ENCODE assay signal across 26 mouse cellular contexts in genomic region chr6:21321407-21321806, GRCm38 (mm10).
A peak's percentile ranks its signal among the peaks of the same experiment; 100 is the strongest.
DNase-seq lines count a peak whose midpoint lies in the region; ATAC-seq lines count a peak whose summit lies in the region.
"Had no signal": no experiment of that assay in that cellular context is flagged by ENCODE, and none has a peak within 500 bp of the region (broad histone marks: within the 10 kb centered on the region; RNA-seq: fewer than 3 reads in every experiment).

No protein-coding gene starts in this region.

- intact Hi-C loops in heart, postnatal 14 days (cut with DNase I), result no loop called here

- ATAC-seq in cerebellum, adult (ENCODE audit: insufficient number of reproducible peaks, low FRiP score, low TSS enrichment), result 0 out of 2 replicates have a peak, but pooled peaks have one; percentile 45
- ATAC-seq in frontal cortex, adult (ENCODE audit: low TSS enrichment), result peak; percentile 60
- ATAC-seq: activated CD4-positive, CD25-positive, alpha-beta regulatory T cell, adult 4 months; forebrain, embryonic 14.5 days; forebrain, postnatal 0 days; hindbrain, postnatal 0 days; inflammation-experienced regulatory T-cells, adult 6 months; intestine, embryonic 16.5 days had no signal

- H3K27ac ChIP-seq in forebrain, embryonic 10.5 days, result no peak overlapping the region
- H3K27ac ChIP-seq: gastrocnemius, adult 2 months; heart, embryonic 15.5 days; hindbrain, embryonic 14.5 days; hindbrain, postnatal 0 days had no signal

- no peak overlapping the region for H3K4me3 ChIP-seq in forebrain, embryonic 10.5 days
- H3K4me3 ChIP-seq: gastrocnemius, adult 2 months; heart, embryonic 12.5 days; heart, embryonic 15.5 days had no signal

- H3K27me3 ChIP-seq in forebrain, embryonic 10.5 days (ENCODE audit: poor library complexity, severe bottlenecking), result no peaks in the 10 kb centered on the region
- H3K27me3 ChIP-seq: heart, embryonic 12.5 days; heart, embryonic 15.5 days had no signal

- no peaks in the 10 kb centered on the region for H3K9me3 ChIP-seq in forebrain, embryonic 10.5 days
- H3K9me3 ChIP-seq: heart, embryonic 12.5 days; heart, embryonic 15.5 days had no signal

- H3K36me3 ChIP-seq in forebrain, embryonic 10.5 days (replicated peaks), result no peaks in the 10 kb centered on the region
- H3K36me3 ChIP-seq: heart, embryonic 12.5 days; heart, embryonic 15.5 days had no signal

- DNase-seq in cerebellum, adult 9-11 months, result no peak
- no peak for DNase-seq in frontal cortex, postnatal 25 days (ENCODE audit: low spot score in 2 of 2)
- peak; percentile 22 for DNase-seq in cerebellum, adult 8-10 months
- peak; percentile 36 to 59 for DNase-seq in cerebellum, postnatal 25 days
- DNase-seq in heart, postnatal 14 days, result no peak
- no peak for DNase-seq in forebrain, embryonic 10.5 days (ENCODE audit: extremely low spot score, low spot score)
- DNase-seq: adrenal gland, adult 8-10 months; adrenal gland, postnatal 25 days; forebrain, postnatal 0 days; gastrocnemius, adult 2 months; gastrocnemius, postnatal 14 days; heart, adult 18-20 months; heart, postnatal 10 days; heart, postnatal 4 days; kidney, adult 18-20 months; kidney, adult 9 months had no signal

- peaks cover 25% of the 10 kb centered on the region for H3K4me1 ChIP-seq in forebrain, embryonic 10.5 days
- H3K4me1 ChIP-seq: heart, embryonic 12.5 days; heart, embryonic 15.5 days had no signal

- 90% methylated on average over 6 of the region's 6 CpGs for WGBS in forebrain, embryonic 10.5 days

Comparison
In these comparisons a context has a peak if more than half of its experiments do, and no peak if none do; other contexts are left out.
1. DNase-seq: peak in cerebellum, adult 8-10 months (single experiment) and cerebellum, postnatal 25 days (2 of 2); none in cerebellum, adult 9-11 months (single experiment), frontal cortex, postnatal 25 days (0 of 2), heart, postnatal 14 days (0 of 2) and forebrain, embryonic 10.5 days (single experiment).